Mouse (Mus musculus): ENCODE results near the gene Gm29609.

- TF ChIP-seq CTCF (IDR thresholded peaks at IDR 0.05) (peak; percentile 65), POLR2A (IDR thresholded peaks at IDR 0.05; ENCODE audit: insufficient read depth, low read depth, low read length) (no peak), EP300 (IDR thresholded peaks at IDR 0.05; ENCODE audit: insufficient read depth, low read depth, low read length) (no peak)
Measured at GRCm38 (mm10) chr5:31219070-31219469, 39.4 kb upstream of the Gm29609 start.

Measured in heart, adult 2 months (tissue).